Mouse (Mus musculus): ENCODE results near the gene Ctf1. TPM values are rescaled to one million over a fixed set of nuclear protein-coding genes. Genes with fewer than 3 reads are reported as not detected.
A peak's percentile ranks its signal among the peaks of the same experiment; 100 is the strongest.
"Not testable (repeated sequence)": the region's sequence is repeated elsewhere in the genome, so short reads cannot be mapped to it uniquely, and the experiment has no call there.

The Ctf1 gene
- polyA plus RNA-seq, 1 experiment from 2014 or later, result 3.5 TPM

DNA sequence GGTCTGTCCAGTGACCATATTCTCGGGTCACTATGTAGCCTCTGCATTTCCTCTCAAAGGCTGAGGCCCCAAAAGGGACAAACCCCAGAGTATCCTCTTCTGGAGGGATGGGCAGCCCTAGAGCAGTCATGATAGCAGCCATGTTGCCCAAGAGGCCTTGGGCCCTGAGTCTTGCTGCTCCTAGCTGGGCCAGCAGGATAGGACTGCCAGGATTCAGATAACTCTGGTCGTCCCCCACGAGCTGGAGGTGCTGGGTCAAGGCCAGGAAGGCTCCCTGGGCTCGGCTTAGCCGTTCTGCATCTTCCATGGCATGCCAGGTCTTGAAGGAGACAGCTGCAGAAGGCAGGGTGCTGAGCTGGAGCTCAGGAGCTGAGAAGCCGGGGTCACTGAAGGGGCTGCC, 6.7 kb downstream of the Ctf1 start:
- no peak for ATAC-seq
- Histone ChIP-seq H3K9me3 (ENCODE audit: control insufficient read depth, low read length) (no peaks in the 10 kb centered on the region), H3K4me2 (ENCODE audit: low read length) (no peak overlapping the region), H3K4me3 (replicated peaks; ENCODE audit: low read length) (no peak overlapping the region), H3K36me3 (ENCODE audit: control insufficient read depth, insufficient read depth) (no peaks in the 10 kb centered on the region), H3K27me3 (replicated peaks; ENCODE audit: control insufficient read depth, insufficient read depth, low read length) (no peaks in the 10 kb centered on the region), H3K27ac (ENCODE audit: low read length) (no peak overlapping the region), H3K4me1 (replicated peaks; ENCODE audit: control insufficient read depth, insufficient read depth, low read length) (peaks cover 6% of the 10 kb centered on the region), H3K9ac (replicated peaks; ENCODE audit: low read depth, low read length) (no peak overlapping the region)
- 93% methylated on average over 6 of the region's 6 CpGs for WGBS

DNA sequence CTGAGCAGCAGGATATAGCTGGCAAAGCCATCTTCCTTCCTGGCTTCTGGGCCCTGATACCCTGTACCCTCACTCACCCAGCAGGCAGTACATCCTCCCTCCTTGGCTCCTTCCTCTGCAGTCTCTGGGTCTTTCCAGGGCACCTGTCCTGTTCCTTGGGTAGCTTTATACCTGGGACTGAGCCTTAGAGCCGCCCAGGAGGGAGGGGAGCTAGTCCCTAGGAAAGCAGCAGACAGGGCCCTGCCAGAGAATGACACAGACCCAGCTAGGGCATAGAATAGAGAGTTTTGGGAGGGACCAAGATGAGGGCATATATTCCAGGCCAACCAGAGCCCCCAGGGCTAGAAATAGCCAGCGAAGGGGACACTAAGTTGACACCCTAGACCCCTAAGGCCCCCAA, 13.0 kb downstream of the Ctf1 start:
- Histone ChIP-seq H3K4me3 (replicated peaks; ENCODE audit: low read length) (no peak overlapping the region), H3K36me3 (ENCODE audit: control insufficient read depth, insufficient read depth) (no peaks in the 10 kb centered on the region), H3K4me1 (replicated peaks; ENCODE audit: control insufficient read depth, insufficient read depth, low read length) (no peaks in the 10 kb centered on the region), H3K27me3 (replicated peaks; ENCODE audit: control insufficient read depth, insufficient read depth, low read length) (no peaks in the 10 kb centered on the region), H3K4me2 (ENCODE audit: low read length) (no peak overlapping the region), H3K9ac (replicated peaks; ENCODE audit: low read depth, low read length) (no peak overlapping the region), H3K9me3 (ENCODE audit: control insufficient read depth, low read length) (no peaks in the 10 kb centered on the region), H3K27ac (ENCODE audit: low read length) (no peak overlapping the region)
- WGBS, result 39% methylated on average over 2 of the region's 2 CpGs
- ATAC-seq, result no peak

GRCm38 (mm10) chr7:127725924-127726323, 13.4 kb downstream of the Ctf1 start:
- no peaks in the 10 kb centered on the region for H3K4me1 ChIP-seq (replicated peaks; ENCODE audit: control insufficient read depth, insufficient read depth, low read length)
- no peaks in the 10 kb centered on the region for H3K36me3 ChIP-seq (ENCODE audit: control insufficient read depth, insufficient read depth)
- no peak overlapping the region for H3K4me3 ChIP-seq (replicated peaks; ENCODE audit: low read length)
- ATAC-seq, result no peak
- H3K9me3 ChIP-seq (ENCODE audit: control insufficient read depth, low read length), result no peaks in the 10 kb centered on the region
- H3K9ac ChIP-seq (replicated peaks; ENCODE audit: low read depth, low read length), result no peak overlapping the region
- no peak overlapping the region for H3K27ac ChIP-seq (ENCODE audit: low read length)
- H3K27me3 ChIP-seq (replicated peaks; ENCODE audit: control insufficient read depth, insufficient read depth, low read length), result no peaks in the 10 kb centered on the region
- 49% methylated on average over 6 of the region's 6 CpGs for WGBS
- H3K4me2 ChIP-seq (ENCODE audit: low read length), result no peak overlapping the region

DNA sequence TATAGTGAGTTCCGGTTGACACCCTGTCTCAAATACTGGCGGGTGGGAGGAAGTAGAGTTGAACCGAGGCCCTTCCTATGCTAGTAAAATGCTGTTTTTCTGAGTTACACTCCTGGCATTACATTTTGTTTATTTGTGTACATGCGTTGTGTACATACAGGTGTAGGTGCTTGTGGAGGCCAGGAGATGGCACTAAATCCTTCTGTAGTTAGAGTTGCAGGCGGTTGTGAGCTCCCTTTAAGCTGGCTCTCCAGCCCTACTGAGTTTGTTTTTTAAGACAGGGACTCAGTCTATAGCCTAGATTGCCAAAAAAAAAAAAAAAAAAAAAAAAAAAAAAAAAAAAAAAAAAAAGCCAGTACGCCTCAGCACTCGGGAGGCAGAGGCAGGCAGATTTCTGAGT, 15.4 kb downstream of the Ctf1 start:
- Histone ChIP-seq H3K9ac (replicated peaks; ENCODE audit: low read depth, low read length) (no peak overlapping the region), H3K4me3 (replicated peaks; ENCODE audit: low read length) (no peak overlapping the region), H3K4me1 (replicated peaks; ENCODE audit: control insufficient read depth, insufficient read depth, low read length) (no peaks in the 10 kb centered on the region), H3K9me3 (ENCODE audit: control insufficient read depth, low read length) (no peaks in the 10 kb centered on the region), H3K27ac (ENCODE audit: low read length) (no peak overlapping the region), H3K27me3 (replicated peaks; ENCODE audit: control insufficient read depth, insufficient read depth, low read length) (no peaks in the 10 kb centered on the region), H3K4me2 (ENCODE audit: low read length) (no peak overlapping the region), H3K36me3 (ENCODE audit: control insufficient read depth, insufficient read depth) (no peaks in the 10 kb centered on the region)
- ATAC-seq, result no peak
- 82% methylated on average over 7 of the region's 7 CpGs for WGBS

DNA sequence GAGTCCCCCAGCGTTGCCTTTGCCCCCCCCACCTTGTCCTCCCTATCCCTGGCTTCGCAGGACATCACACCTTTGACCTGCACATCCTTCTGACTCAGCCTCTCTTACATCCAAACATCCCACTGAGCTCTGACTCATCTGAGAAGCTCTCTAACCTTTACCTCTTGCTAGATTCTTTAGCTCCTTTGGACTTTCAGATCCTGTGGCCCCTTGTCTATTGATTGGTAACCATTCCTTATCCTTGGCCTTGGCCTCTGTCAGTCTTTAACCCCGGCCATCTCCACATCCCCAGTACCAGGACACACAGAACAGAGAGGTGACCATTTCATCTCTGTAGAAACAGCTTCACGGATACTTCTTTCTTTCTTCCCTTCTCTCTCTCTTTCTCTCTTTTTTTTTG, 17.6 kb downstream of the Ctf1 start:
- no peaks in the 10 kb centered on the region for H3K4me1 ChIP-seq (replicated peaks; ENCODE audit: control insufficient read depth, insufficient read depth, low read length)
- H3K27ac ChIP-seq (ENCODE audit: low read length), result no peak overlapping the region
- H3K4me2 ChIP-seq (ENCODE audit: low read length), result no peak overlapping the region
- no peak for ATAC-seq
- no peak overlapping the region for H3K4me3 ChIP-seq (replicated peaks; ENCODE audit: low read length)
- H3K36me3 ChIP-seq (ENCODE audit: control insufficient read depth, insufficient read depth), result no peaks in the 10 kb centered on the region
- no peaks in the 10 kb centered on the region for H3K27me3 ChIP-seq (replicated peaks; ENCODE audit: control insufficient read depth, insufficient read depth, low read length)
- H3K9me3 ChIP-seq (ENCODE audit: control insufficient read depth, low read length), result no peaks in the 10 kb centered on the region
- H3K9ac ChIP-seq (replicated peaks; ENCODE audit: low read depth, low read length), result no peak overlapping the region
- WGBS, result 73% methylated on average over 4 of the region's 4 CpGs

DNA sequence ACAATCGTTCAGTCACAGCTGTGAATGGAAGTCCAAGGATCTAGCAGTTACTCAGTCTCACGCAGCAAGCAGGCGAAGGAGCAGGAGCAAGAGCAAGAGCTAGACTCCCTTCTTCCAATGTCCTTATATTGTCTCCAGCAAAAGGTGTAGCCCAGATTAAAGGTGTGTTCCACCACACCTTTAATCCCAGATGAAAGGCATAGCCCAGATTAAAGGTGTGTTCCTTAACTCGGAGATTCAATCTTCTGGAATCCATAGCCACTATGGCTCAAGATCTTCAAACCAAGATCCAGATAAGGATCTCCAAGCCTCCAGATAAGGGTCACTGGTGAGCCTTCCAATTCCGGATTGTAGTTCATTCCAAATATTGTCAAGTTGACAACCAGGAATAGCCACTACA, 19.5 kb downstream of the Ctf1 start, which contains the start of gene Ctf2:
Gene Ctf2, minus strand, starts transcription at position 101 of the 400 bp plus-strand sequence.
- not testable (repeated sequence) for H3K4me3 ChIP-seq (replicated peaks; ENCODE audit: low read length); H3K9me3 ChIP-seq (ENCODE audit: control insufficient read depth, low read length); H3K27ac ChIP-seq (ENCODE audit: low read length); H3K36me3 ChIP-seq (ENCODE audit: control insufficient read depth, insufficient read depth); H3K27me3 ChIP-seq (replicated peaks; ENCODE audit: control insufficient read depth, insufficient read depth, low read length); ATAC-seq; H3K4me2 ChIP-seq (ENCODE audit: low read length); H3K9ac ChIP-seq (replicated peaks; ENCODE audit: low read depth, low read length); H3K4me1 ChIP-seq (replicated peaks; ENCODE audit: control insufficient read depth, insufficient read depth, low read length)
- no CpG with 5 or more reads among the region's 5 CpGs for WGBS

GRCm38 (mm10) chr7:127744366-127745045, 32.0 kb downstream of the Ctf1 start, which contains the start of gene Fbxl19:
Fbxl19 (plus strand) TSS chr7:127744543.
- H3K9me3 ChIP-seq (ENCODE audit: control insufficient read depth, low read length), result no peaks in the 10 kb centered on the region
- no peaks in the 10 kb centered on the region for H3K27me3 ChIP-seq (replicated peaks; ENCODE audit: control insufficient read depth, insufficient read depth, low read length)
- peaks cover 9% of the 10 kb centered on the region for H3K36me3 ChIP-seq (ENCODE audit: control insufficient read depth, insufficient read depth)
- peak within 1 kb of the TSS; percentile 69 for H3K9ac ChIP-seq (replicated peaks; ENCODE audit: low read depth, low read length)
- peaks cover 21% of the 10 kb centered on the region for H3K4me1 ChIP-seq (replicated peaks; ENCODE audit: control insufficient read depth, insufficient read depth, low read length)
- H3K4me2 ChIP-seq (ENCODE audit: low read length), result peak within 1 kb of the TSS; percentile 90
- under 1% methylated on average over 26 of the region's 26 CpGs for WGBS
- H3K4me3 ChIP-seq (replicated peaks; ENCODE audit: low read length), result peak within 1 kb of the TSS; percentile 84
- no peak for ATAC-seq
- H3K27ac ChIP-seq (ENCODE audit: low read length), result peak within 1 kb of the TSS; percentile 97

- ATAC-seq, result peak; percentile 91
- peak overlapping the region; percentile 84 for H3K4me3 ChIP-seq (replicated peaks; ENCODE audit: low read length)
- H3K9ac ChIP-seq (replicated peaks; ENCODE audit: low read depth, low read length), result peak overlapping the region; percentile 69
- H3K4me2 ChIP-seq (ENCODE audit: low read length), result peak overlapping the region; percentile 90
- no peaks in the 10 kb centered on the region for H3K27me3 ChIP-seq (replicated peaks; ENCODE audit: control insufficient read depth, insufficient read depth, low read length)
- H3K9me3 ChIP-seq (ENCODE audit: control insufficient read depth, low read length), result no peaks in the 10 kb centered on the region
- peaks cover 14% of the 10 kb centered on the region for H3K36me3 ChIP-seq (ENCODE audit: control insufficient read depth, insufficient read depth)
- peaks cover 21% of the 10 kb centered on the region for H3K4me1 ChIP-seq (replicated peaks; ENCODE audit: control insufficient read depth, insufficient read depth, low read length)
- peak overlapping the region; percentile 97 for H3K27ac ChIP-seq (ENCODE audit: low read length)
- under 1% methylated on average over 19 of the region's 19 CpGs for WGBS
Observed at GRCm38 (mm10) chr7:127745251-127745651, 32.7 kb downstream of the Ctf1 start.

DNA sequence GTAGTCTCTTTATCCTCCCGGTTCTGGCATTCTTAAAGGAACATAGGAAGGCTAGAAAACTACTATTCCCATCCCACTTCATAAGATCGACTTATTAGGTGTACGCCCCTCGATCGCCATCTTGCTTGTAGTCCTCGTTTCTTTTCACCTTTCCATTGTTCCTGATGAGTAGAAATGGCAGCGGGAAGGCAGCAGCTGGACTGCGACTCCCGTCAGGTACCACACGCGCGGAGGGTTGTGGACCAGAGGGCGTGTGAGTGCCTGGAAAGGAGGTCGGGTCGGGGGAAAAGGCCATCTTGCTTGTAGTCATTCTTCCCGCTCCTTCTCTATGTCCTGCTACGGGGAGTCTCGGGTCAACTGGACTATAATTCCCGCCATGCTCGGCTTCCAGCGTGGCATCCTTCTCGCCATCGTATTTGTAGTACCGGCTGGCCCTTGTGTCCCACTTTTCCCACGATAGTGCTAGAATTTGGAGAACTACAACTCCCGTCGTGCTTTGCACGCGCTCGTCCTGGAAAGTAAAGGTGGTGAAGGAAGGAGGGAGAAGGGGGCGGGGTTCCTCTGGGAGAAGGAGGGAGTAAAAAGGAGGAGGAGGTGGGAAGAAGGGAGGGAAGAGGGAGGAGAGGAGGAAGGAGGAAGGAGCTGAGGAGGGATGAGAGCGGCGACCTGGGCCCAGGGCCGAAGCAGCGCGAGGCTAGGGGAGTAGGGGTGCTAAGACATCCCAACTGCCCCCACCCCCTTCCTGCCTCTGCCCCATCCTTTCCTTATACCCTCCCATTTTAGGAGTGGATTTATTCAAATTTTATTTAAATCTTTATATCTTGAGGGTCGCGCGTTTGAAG, 33.3 kb downstream of the Ctf1 start:
- Histone ChIP-seq H3K4me1 (replicated peaks; ENCODE audit: control insufficient read depth, insufficient read depth, low read length) (peaks cover 21% of the 10 kb centered on the region), H3K4me2 (ENCODE audit: low read length) (peak overlapping the region; percentile 90), H3K27me3 (replicated peaks; ENCODE audit: control insufficient read depth, insufficient read depth, low read length) (no peaks in the 10 kb centered on the region), H3K36me3 (ENCODE audit: control insufficient read depth, insufficient read depth) (peaks cover 18% of the 10 kb centered on the region), H3K9ac (replicated peaks; ENCODE audit: low read depth, low read length) (peak overlapping the region; percentile 94), H3K9me3 (ENCODE audit: control insufficient read depth, low read length) (no peaks in the 10 kb centered on the region), H3K4me3 (replicated peaks; ENCODE audit: low read length) (peak overlapping the region; percentile 84), H3K27ac (ENCODE audit: low read length) (peak overlapping the region; percentile 97)
- peak; percentile 85 for ATAC-seq
- 0% methylated on average over 39 of the region's 39 CpGs for WGBS

Measured in forebrain, embryonic 16.5 days (tissue).